Mouse (Mus musculus) thymus, adult 2 months (tissue): ENCODE data around the gene Gm7694.

Source experiments
- CTCF ChIP-seq: fragments of 200-500 bp; IDR thresholded peaks from 2 replicates; pipeline ENCODE4 v1.5.1; 2012; ENCODE audit warnings: mild to moderate bottlenecking, control low read depth, low read length, moderate library complexity, borderline replicate concordance; ENCODE audit not compliant: control insufficient read depth, poor library complexity, insufficient read depth; ENCODE audit errors: extremely low read depth
- POLR2A ChIP-seq: fragments of 200-500 bp; IDR thresholded peaks from 2 replicates; pipeline ENCODE4 v1.6.1; 2012; ENCODE audit warnings: mild to moderate bottlenecking, low read length, control low read depth, moderate library complexity; ENCODE audit not compliant: control insufficient read depth, poor library complexity, insufficient read depth; ENCODE audit errors: extremely low read depth

DNA sequence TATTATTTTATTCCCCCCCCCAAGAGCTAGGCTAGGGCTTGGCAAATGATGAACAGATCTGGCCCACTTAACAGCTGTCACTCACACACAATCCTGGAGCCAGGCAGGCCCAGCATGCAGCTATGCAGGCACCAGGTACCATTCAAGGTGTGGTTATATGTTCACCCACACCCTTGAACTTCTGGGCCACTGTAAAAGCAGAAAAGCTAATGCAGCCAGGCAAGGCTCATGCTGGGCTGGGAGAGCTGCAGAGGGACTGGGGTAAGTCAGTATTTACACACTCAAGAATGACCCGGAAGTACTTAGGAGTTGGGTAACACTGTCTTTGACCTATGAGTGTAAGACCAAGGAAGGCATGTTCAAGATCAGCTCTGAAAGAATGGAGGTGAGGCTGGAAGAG lies 18.2 kb upstream of the Gm7694 start:
- TF ChIP-seq POLR2A, result no peak
- TF ChIP-seq CTCF, result no peak
